Mouse (Mus musculus): ENCODE measurements around the gene Tor3a.

DNA sequence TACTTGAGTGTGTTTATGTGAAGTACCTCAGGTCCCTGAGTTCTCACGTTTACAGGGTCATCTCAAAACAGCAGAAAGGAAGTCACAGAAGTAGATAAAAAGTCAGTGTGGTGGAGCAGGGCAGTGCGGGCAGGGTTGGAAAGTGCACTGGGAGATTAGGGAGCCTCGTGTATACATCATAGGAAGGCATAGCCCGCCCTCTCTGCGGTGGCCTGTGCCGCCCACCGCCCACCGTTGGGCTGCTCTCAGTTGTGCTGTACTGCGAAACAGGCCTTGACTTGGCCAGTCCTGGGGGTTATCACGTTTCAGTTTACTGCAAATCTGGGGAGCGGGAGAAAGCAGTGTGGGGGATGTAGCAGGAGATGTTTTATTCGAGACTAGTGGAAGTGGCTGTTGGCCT, 31.3 kb downstream of the Tor3a start:
- no peak for TF ChIP-seq POLR2A (IDR thresholded peaks at IDR 0.05; ENCODE audit: borderline replicate concordance, low read depth, low read length)
- no peak for TF ChIP-seq CTCF (IDR thresholded peaks at IDR 0.05; ENCODE audit: low read depth, low read length)

All from bone marrow macrophage, adult 2 months (primary cell).